ENCODE assay signal across 9 mouse cellular contexts in the genomic region with DNA sequence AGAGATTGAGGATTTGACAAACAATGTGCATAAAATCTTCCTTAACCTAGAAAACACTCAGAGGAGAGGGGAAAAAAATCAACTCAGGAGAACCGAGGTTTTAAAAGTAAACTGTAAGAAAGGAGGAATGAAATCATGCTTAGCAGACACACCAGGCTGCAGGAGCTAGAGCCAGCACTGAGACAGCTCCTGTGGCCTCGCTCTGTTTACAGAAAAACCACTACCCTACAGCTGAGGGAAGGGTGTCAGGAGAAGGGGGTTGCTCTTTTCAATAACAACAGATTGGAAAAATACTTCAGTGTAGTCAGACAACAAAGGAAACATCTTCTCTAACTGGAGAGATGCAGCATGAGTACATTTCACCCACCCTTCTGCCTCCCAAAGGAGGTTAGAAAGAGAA.
A peak's percentile ranks its signal among the peaks of the same experiment; 100 is the strongest.
DNase-seq lines count a peak whose midpoint lies in the region; ATAC-seq and TF ChIP-seq lines count a peak whose summit lies in the region.
"Had no signal": no experiment of that assay in that cellular context is flagged by ENCODE, and none has a peak within 500 bp of the region (broad histone marks: within the 10 kb centered on the region; RNA-seq: fewer than 3 reads in every experiment).

No protein-coding gene starts in this region.

- H3K27ac ChIP-seq in neural tube, embryonic 11.5 days (ENCODE audit: low read depth, low read length): peak overlapping the region; percentile 4; the same call in 1 of the 2 replicates
- H3K27ac ChIP-seq in hindbrain, embryonic 10.5 days: peak overlapping the region; percentile 83
- no peak overlapping the region; the same call in 1 of the 2 replicates for H3K27ac ChIP-seq in midbrain, embryonic 11.5 days (ENCODE audit: low read depth, low read length)
- H3K27ac ChIP-seq in cerebellum, adult 2 months (ENCODE audit: insufficient read depth, low read length): no peak overlapping the region
- H3K27ac ChIP-seq: kidney, postnatal 0 days had no signal

- H3K36me3 ChIP-seq in neural tube, embryonic 11.5 days (ENCODE audit: control insufficient read depth, insufficient read depth, low read length): no peaks in the 10 kb centered on the region
- no peaks in the 10 kb centered on the region for H3K36me3 ChIP-seq in hindbrain, embryonic 10.5 days
- no peaks in the 10 kb centered on the region for H3K36me3 ChIP-seq in midbrain, embryonic 11.5 days (ENCODE audit: control insufficient read depth, insufficient read depth, low read length)

- H3K4me3 ChIP-seq in neural tube, embryonic 11.5 days (ENCODE audit: low read depth, low read length): no peak overlapping the region
- no peak overlapping the region for H3K4me3 ChIP-seq in hindbrain, embryonic 10.5 days
- no peak overlapping the region for H3K4me3 ChIP-seq in midbrain, embryonic 11.5 days (ENCODE audit: low read depth, low read length)
- no peak overlapping the region for H3K4me3 ChIP-seq in cerebellum, adult 2 months (replicated peaks; ENCODE audit: insufficient read depth, low read depth, low read length)

- H3K27me3 ChIP-seq in neural tube, embryonic 11.5 days (ENCODE audit: control insufficient read depth, insufficient read depth, low read length): no peaks in the 10 kb centered on the region
- H3K27me3 ChIP-seq in hindbrain, embryonic 10.5 days (ENCODE audit: insufficient read depth, poor library complexity, severe bottlenecking): no peaks in the 10 kb centered on the region
- H3K27me3 ChIP-seq in midbrain, embryonic 11.5 days (ENCODE audit: control insufficient read depth, insufficient read depth, low read length): no peaks in the 10 kb centered on the region
- H3K27me3 ChIP-seq in cerebellum, adult 2 months (ENCODE audit: control insufficient read depth, insufficient read depth, low read length): no peaks in the 10 kb centered on the region

- no peak overlapping the region for H3K9ac ChIP-seq in neural tube, embryonic 11.5 days (ENCODE audit: low read length)
- H3K9ac ChIP-seq in midbrain, embryonic 11.5 days (ENCODE audit: low read length): peak overlapping the region; percentile 14; the same call in 1 of the 2 replicates
- H3K9ac ChIP-seq: liver, postnatal 0 days had no signal

- no peak for DNase-seq in neural tube, embryonic 11.5 days (ENCODE audit: low spot score)
- no peak for DNase-seq in neural tube, embryonic 10.5 days (ENCODE audit: extremely low spot score, low spot score)
- DNase-seq in hindbrain, embryonic 10.5 days (ENCODE audit: low spot score): no peak
- peak; percentile 87 for DNase-seq in midbrain, embryonic 11.5 days (ENCODE audit: low spot score, missing footprints)
- no peak for DNase-seq in cerebellum, adult 2 months
- DNase-seq in T-cell, adult 2 months (ENCODE audit: low spot score): no peak
- no peak for DNase-seq in gastrocnemius, adult 8-10 months (ENCODE audit: low spot score in 2 of 2)
- DNase-seq: liver, postnatal 0 days had no signal

- TF ChIP-seq CTCF in cerebellum, adult 2 months (IDR thresholded peaks at IDR 0.05; ENCODE audit: borderline replicate concordance, insufficient read depth, low read depth, low read length): no peak

- no peak overlapping the region for H3K4me2 ChIP-seq in neural tube, embryonic 11.5 days (ENCODE audit: low read depth)
- no peak overlapping the region for H3K4me2 ChIP-seq in midbrain, embryonic 11.5 days

- WGBS in neural tube, embryonic 11.5 days: 35% methylated on average over 2 of the region's 2 CpGs
- WGBS in hindbrain, embryonic 10.5 days: 43% methylated on average over 2 of the region's 2 CpGs
- WGBS in midbrain, embryonic 11.5 days: 44% methylated on average over 2 of the region's 2 CpGs
- 36% methylated on average over 2 of the region's 2 CpGs for WGBS in cerebellum, adult 2 months

- H3K9me3 ChIP-seq in neural tube, embryonic 11.5 days (ENCODE audit: control insufficient read depth, low read length): no peaks in the 10 kb centered on the region
- no peaks in the 10 kb centered on the region for H3K9me3 ChIP-seq in hindbrain, embryonic 10.5 days
- H3K9me3 ChIP-seq in midbrain, embryonic 11.5 days (ENCODE audit: control insufficient read depth, low read length): no peaks in the 10 kb centered on the region

- ATAC-seq in neural tube, embryonic 11.5 days (ENCODE audit: insufficient read depth, low FRiP score, low TSS enrichment): no peak
- no peak for ATAC-seq in midbrain, embryonic 11.5 days (ENCODE audit: low FRiP score)
- ATAC-seq: liver, postnatal 0 days had no signal

- TF ChIP-seq POLR2A in cerebellum, adult 2 months (IDR thresholded peaks at IDR 0.05; ENCODE audit: borderline replicate concordance, insufficient read depth, low read length): no peak

- peaks cover 14% of the 10 kb centered on the region for H3K4me1 ChIP-seq in neural tube, embryonic 11.5 days (ENCODE audit: control insufficient read depth, insufficient read depth, low read length)
- H3K4me1 ChIP-seq in hindbrain, embryonic 10.5 days (replicated peaks): peaks cover 36% of the 10 kb centered on the region
- peaks cover 29% of the 10 kb centered on the region for H3K4me1 ChIP-seq in midbrain, embryonic 11.5 days (ENCODE audit: control insufficient read depth, insufficient read depth, low read length)
- H3K4me1 ChIP-seq in cerebellum, adult 2 months (ENCODE audit: control insufficient read depth, insufficient read depth, low read length): peaks cover 13% of the 10 kb centered on the region

Comparison
In these comparisons a context has a peak if more than half of its experiments do, and no peak if none do; other contexts are left out.
1. H3K27ac ChIP-seq: peak in neural tube, embryonic 11.5 days (single experiment) and hindbrain, embryonic 10.5 days (single experiment); none in midbrain, embryonic 11.5 days (single experiment) and cerebellum, adult 2 months (single experiment).